Mouse (Mus musculus): ENCODE measurements at regions not wholly inside any gene's neighbourhood (a gene's known extent, or its start where the extent isn't known, plus 50 kb on each side); places are given as distances from the start of the nearest gene placed in this dataset.

DNA sequence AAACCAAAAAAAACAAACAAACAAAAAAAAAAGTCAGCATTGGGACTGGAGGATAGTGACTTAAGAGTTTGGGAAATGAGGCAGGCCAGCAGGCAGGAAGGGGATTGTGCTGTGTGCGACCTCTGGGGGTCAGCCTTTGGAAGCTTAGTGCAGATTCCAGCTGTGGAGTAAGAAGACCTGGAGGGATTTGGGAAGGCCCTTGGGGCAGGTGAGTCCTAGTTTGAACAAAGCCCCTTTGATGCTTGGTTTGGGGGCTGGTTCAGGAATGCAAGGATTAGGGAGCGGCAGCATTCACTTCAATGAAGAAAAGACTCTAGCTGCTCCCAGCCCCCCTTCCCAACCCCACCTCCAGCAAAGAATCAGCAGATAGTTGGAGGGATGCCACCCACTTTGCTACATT, 235.6 kb upstream of the Stt3b start:
- ATAC-seq (ENCODE audit: low FRiP score) (no peak), DNase-seq (ENCODE audit: low spot score) (no peak)
- no peak overlapping the region for H3K9ac ChIP-seq
- H3K4me1 ChIP-seq (replicated peaks; ENCODE audit: control insufficient read depth, insufficient read depth, low read length) = 0 out of 2 replicates have a peak, but pooled peaks cover 5% of the 10 kb centered on the region
- H3K4me3 ChIP-seq (replicated peaks; ENCODE audit: low read length) = no peak overlapping the region
- 54% methylated on average over 2 of the region's 2 CpGs for WGBS
- H3K36me3 ChIP-seq (replicated peaks; ENCODE audit: control insufficient read depth, insufficient read depth) = no peaks in the 10 kb centered on the region
- no peaks in the 10 kb centered on the region for H3K27me3 ChIP-seq (ENCODE audit: control insufficient read depth, insufficient read depth, low read length)
- H3K4me2 ChIP-seq (replicated peaks) = no peak overlapping the region
- H3K9me3 ChIP-seq (ENCODE audit: control insufficient read depth, low read length) = 0 out of 2 replicates have a peak, but pooled peaks cover 2% of the 10 kb centered on the region
- no peak overlapping the region for H3K27ac ChIP-seq

DNA sequence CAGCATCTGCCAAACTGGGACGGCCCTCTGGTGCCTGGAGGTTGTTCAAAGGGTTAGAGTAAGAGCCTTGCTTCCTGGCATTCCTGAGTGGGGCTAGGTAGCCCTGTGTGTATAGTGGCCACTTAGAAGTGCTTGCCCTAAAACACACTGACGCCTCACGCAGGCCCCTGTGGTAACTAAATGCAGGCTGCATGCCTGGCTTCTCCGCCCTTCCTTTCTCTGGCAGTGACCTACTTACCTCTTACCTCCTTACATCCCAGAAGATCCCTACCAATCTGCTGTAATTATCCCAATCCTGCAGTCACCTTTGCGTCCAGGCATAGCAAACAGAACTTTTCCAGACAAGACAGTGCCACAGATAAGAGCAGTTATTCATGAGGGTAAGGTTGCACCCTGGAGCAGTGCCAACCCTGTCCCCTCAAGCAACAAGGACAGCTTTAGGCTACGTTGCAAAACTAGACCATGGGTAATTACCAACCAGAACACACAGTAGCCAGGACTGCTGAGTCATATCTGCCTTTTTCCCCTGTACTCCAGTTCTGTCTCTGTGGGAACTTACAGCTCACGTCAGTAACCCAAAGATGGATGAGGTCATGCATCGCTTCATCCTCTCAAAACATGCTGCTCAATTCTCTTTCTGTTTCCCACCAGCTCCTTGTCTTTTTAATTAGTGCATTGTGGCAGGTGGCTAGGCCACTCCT, 237.6 kb upstream of the Stt3b start:
- no peak overlapping the region for H3K27ac ChIP-seq
- no peak overlapping the region for H3K4me2 ChIP-seq (replicated peaks)
- no peaks in the 10 kb centered on the region for H3K9me3 ChIP-seq (ENCODE audit: control insufficient read depth, low read length)
- no peak overlapping the region for H3K9ac ChIP-seq
- WGBS = 58% methylated on average over 8 of the region's 8 CpGs
- no peaks in the 10 kb centered on the region for H3K36me3 ChIP-seq (replicated peaks; ENCODE audit: control insufficient read depth, insufficient read depth)
- no peaks in the 10 kb centered on the region for H3K27me3 ChIP-seq (ENCODE audit: control insufficient read depth, insufficient read depth, low read length)
- no peak overlapping the region for H3K4me3 ChIP-seq (replicated peaks; ENCODE audit: low read length)
- DNase-seq (ENCODE audit: low spot score) (peak; percentile 38), ATAC-seq (ENCODE audit: low FRiP score) (no peak)
- 0 out of 2 replicates have a peak, but pooled peaks cover 5% of the 10 kb centered on the region for H3K4me1 ChIP-seq (replicated peaks; ENCODE audit: control insufficient read depth, insufficient read depth, low read length)

DNA sequence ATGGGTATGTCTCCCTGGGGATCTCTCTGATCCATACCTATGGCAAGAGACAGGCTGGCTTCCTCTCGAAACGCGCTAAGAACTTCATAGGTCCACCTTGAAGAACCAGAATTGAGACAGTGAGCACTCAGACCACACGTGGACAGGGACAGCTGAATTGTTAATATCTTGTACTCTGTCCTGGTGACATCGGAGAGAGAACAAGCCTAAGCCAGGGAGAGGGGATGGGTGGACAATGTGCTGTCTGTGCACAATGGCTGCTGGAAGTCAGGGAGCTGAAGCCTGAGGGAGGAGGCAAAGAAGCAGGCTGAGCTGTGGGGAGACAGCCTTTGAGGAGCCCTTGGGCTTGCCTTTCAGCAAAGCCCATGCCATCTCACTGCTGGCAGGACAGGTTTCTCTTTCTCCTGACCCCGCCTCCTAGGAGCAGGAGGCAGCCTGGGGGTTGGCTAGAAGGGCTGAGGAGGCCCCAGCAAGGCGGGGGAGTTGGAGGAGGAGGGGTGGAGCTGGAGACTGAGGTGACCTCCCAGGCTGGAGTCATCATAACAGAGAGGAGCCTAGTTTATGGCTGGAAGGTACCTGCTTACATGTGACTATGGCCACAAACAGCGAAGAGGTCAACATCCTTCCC, 238.6 kb upstream of the Stt3b start:
- H3K4me3 ChIP-seq (replicated peaks; ENCODE audit: low read length) = no peak overlapping the region

DNA sequence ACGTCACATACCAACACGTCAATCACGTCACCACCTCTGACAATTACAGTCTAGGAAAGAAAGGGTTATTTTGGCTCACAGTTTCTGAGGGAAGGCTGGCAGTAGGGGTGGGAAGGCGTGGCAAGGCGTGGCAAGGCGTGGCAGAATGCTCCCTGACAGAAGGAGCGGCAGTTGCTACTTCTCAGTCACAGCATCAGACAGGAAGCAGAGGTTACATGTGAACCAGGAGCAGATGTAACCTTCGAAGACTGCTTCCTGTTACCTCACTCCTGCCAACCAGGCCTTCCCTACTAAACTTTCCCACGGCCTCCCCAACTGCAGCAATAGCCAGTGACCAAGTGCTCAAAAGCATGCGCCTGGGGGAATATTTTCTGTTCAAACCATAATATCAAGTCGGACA, 240.9 kb upstream of the Stt3b start:
- no peak for ATAC-seq (ENCODE audit: low FRiP score)
- no peaks in the 10 kb centered on the region for H3K9me3 ChIP-seq (ENCODE audit: control insufficient read depth, low read length)
- no peak overlapping the region for H3K9ac ChIP-seq
- H3K4me3 ChIP-seq (replicated peaks; ENCODE audit: low read length) = no peak overlapping the region
- H3K27me3 ChIP-seq (ENCODE audit: control insufficient read depth, insufficient read depth, low read length) = no peaks in the 10 kb centered on the region
- no peak overlapping the region for H3K4me2 ChIP-seq (replicated peaks)
- H3K27ac ChIP-seq = no peak overlapping the region
- 0 out of 2 replicates have a peak, but pooled peaks cover 5% of the 10 kb centered on the region for H3K4me1 ChIP-seq (replicated peaks; ENCODE audit: control insufficient read depth, insufficient read depth, low read length)
- WGBS = 90% methylated on average over 11 of the region's 11 CpGs
- DNase-seq (ENCODE audit: low spot score) = no peak
- no peaks in the 10 kb centered on the region for H3K36me3 ChIP-seq (replicated peaks; ENCODE audit: control insufficient read depth, insufficient read depth)

More for the DNA sequence above, 238.6 kb upstream of the Stt3b start:
- no peak for ATAC-seq (ENCODE audit: low FRiP score)
- 0 out of 2 replicates have a peak, but pooled peaks cover 5% of the 10 kb centered on the region for H3K4me1 ChIP-seq (replicated peaks; ENCODE audit: control insufficient read depth, insufficient read depth, low read length)
- no peak for DNase-seq (ENCODE audit: low spot score)
- H3K9me3 ChIP-seq (ENCODE audit: control insufficient read depth, low read length) = no peaks in the 10 kb centered on the region
- H3K36me3 ChIP-seq (replicated peaks; ENCODE audit: control insufficient read depth, insufficient read depth) = no peaks in the 10 kb centered on the region
- H3K27ac ChIP-seq = no peak overlapping the region
- H3K9ac ChIP-seq = no peak overlapping the region
- H3K27me3 ChIP-seq (ENCODE audit: control insufficient read depth, insufficient read depth, low read length) = no peaks in the 10 kb centered on the region
- WGBS = 55% methylated on average over 8 of the region's 8 CpGs
- H3K4me2 ChIP-seq (replicated peaks) = no peak overlapping the region

DNA sequence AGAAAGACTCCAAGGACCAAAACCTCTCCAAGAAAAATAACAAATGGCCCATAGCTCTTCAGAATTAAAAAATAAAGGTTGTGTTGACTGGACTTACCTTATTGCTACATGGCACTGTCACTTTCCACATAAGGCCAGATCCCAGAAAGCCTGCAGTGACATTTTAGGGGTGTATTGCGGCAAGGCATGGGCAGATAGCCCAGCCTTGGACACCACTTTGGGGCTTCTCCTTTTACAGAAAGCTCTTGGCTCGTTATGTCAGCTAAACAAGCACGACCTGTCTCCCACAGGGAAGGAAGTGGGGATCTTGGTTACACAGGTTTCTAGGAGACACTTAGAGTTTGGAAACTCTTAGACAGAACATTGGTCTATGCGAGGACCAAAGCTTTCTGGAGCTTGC, 241.3 kb upstream of the Stt3b start:
- ATAC-seq (ENCODE audit: low FRiP score) = no peak

DNA sequence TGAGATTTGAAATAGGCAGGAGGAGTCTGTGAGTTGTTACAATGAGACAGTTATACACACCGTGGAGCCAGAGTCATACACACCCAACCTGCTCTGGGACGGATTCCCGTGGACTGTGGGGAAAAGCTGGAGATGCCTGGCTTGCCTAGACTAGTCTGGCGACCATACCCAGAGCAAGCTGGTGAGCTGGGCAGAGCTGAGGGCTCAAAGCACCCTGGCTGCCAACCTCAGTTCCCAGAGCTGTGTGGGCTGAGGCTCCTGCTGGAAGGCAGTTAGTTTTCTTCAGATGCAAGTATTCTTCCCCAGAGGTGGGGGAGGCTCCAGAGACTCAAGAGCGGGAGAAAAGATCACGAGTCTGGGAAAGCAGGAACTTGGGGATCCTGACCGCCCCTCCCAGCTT, 247.9 kb upstream of the Stt3b start:
- Histone ChIP-seq H3K4me3 (replicated peaks; ENCODE audit: low read length) (no peak overlapping the region), H3K9ac (no peak overlapping the region), H3K27me3 (ENCODE audit: control insufficient read depth, insufficient read depth, low read length) (no peaks in the 10 kb centered on the region), H3K4me2 (replicated peaks) (no peak overlapping the region), H3K27ac (no peak overlapping the region), H3K36me3 (replicated peaks; ENCODE audit: control insufficient read depth, insufficient read depth) (no peaks in the 10 kb centered on the region), H3K9me3 (ENCODE audit: control insufficient read depth, low read length) (no peaks in the 10 kb centered on the region), H3K4me1 (replicated peaks; ENCODE audit: control insufficient read depth, insufficient read depth, low read length) (no peaks in the 10 kb centered on the region)
- ATAC-seq (ENCODE audit: low FRiP score) = no peak
- no peak for DNase-seq (ENCODE audit: low spot score)
- 97% methylated on average over 7 of the region's 7 CpGs for WGBS

More for the DNA sequence above, 241.3 kb upstream of the Stt3b start:
- no peak overlapping the region for H3K9ac ChIP-seq
- H3K27ac ChIP-seq = no peak overlapping the region
- H3K9me3 ChIP-seq (ENCODE audit: control insufficient read depth, low read length) = no peaks in the 10 kb centered on the region
- H3K36me3 ChIP-seq (replicated peaks; ENCODE audit: control insufficient read depth, insufficient read depth) = no peaks in the 10 kb centered on the region
- no peak for DNase-seq (ENCODE audit: low spot score)
- H3K27me3 ChIP-seq (ENCODE audit: control insufficient read depth, insufficient read depth, low read length) = no peaks in the 10 kb centered on the region
- WGBS = 89% methylated on average over 4 of the region's 4 CpGs
- no peak overlapping the region for H3K4me3 ChIP-seq (replicated peaks; ENCODE audit: low read length)
- H3K4me2 ChIP-seq (replicated peaks) = no peak overlapping the region
- 0 out of 2 replicates have a peak, but pooled peaks cover 5% of the 10 kb centered on the region for H3K4me1 ChIP-seq (replicated peaks; ENCODE audit: control insufficient read depth, insufficient read depth, low read length)

DNA sequence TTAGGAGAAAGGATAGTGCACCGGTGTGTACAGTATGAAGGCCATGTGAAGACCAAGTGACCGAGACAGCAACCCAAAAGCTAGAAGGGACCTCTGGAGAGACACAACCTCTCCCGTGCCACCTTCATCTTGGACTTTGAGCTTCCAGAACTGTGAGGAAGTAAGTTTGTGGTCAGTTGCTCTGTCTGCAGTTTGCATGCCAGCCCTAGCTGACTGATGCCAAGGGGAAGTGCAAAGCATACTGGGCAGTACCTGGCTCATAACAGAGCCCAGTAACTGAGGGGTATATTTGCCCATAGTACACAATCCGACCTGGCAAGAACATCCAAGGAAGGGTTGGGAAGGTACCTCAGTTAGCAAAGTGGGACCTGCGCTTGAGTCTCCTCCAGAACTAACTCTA, 249.3 kb upstream of the Stt3b start:
- Histone ChIP-seq H3K27me3 (ENCODE audit: control insufficient read depth, insufficient read depth, low read length) (no peaks in the 10 kb centered on the region), H3K4me2 (replicated peaks) (no peak overlapping the region), H3K27ac (no peak overlapping the region), H3K9ac (no peak overlapping the region), H3K9me3 (ENCODE audit: control insufficient read depth, low read length) (no peaks in the 10 kb centered on the region), H3K4me1 (replicated peaks; ENCODE audit: control insufficient read depth, insufficient read depth, low read length) (no peaks in the 10 kb centered on the region), H3K4me3 (replicated peaks; ENCODE audit: low read length) (no peak overlapping the region), H3K36me3 (replicated peaks; ENCODE audit: control insufficient read depth, insufficient read depth) (no peaks in the 10 kb centered on the region)
- DNase-seq (ENCODE audit: low spot score) (no peak), ATAC-seq (ENCODE audit: low FRiP score) (no peak)
- WGBS = 98% methylated on average over 5 of the region's 5 CpGs

DNA sequence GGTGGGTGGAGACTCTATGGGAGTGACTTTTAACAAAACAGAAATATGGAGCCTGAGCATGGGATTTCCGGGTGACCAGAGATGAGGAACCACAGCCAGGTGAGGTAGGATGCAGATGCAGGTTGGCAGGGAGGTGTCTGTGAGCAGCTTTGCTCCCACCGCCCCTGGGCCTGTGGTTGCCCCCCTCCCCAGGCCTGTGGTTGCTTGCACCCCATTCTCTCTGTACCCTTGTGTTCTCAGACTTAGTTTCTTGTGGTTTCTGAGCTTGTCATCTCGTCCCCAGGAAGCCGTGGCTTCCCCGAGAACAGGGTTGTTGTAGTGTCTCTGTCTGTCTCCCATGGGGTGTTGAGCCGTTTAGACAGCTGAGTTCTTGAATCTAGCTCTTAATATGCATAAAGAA, 251.0 kb upstream of the Stt3b start:
- H3K4me3 ChIP-seq (replicated peaks; ENCODE audit: low read length) = no peak overlapping the region
- no peaks in the 10 kb centered on the region for H3K4me1 ChIP-seq (replicated peaks; ENCODE audit: control insufficient read depth, insufficient read depth, low read length)
- H3K4me2 ChIP-seq (replicated peaks) = no peak overlapping the region
- no peak overlapping the region for H3K9ac ChIP-seq
- ATAC-seq (ENCODE audit: low FRiP score) (no peak), DNase-seq (ENCODE audit: low spot score) (no peak)
- H3K27me3 ChIP-seq (ENCODE audit: control insufficient read depth, insufficient read depth, low read length) = no peaks in the 10 kb centered on the region
- 91% methylated on average over 6 of the region's 6 CpGs for WGBS
- H3K9me3 ChIP-seq (ENCODE audit: control insufficient read depth, low read length) = no peaks in the 10 kb centered on the region
- no peaks in the 10 kb centered on the region for H3K36me3 ChIP-seq (replicated peaks; ENCODE audit: control insufficient read depth, insufficient read depth)
- no peak overlapping the region for H3K27ac ChIP-seq

DNA sequence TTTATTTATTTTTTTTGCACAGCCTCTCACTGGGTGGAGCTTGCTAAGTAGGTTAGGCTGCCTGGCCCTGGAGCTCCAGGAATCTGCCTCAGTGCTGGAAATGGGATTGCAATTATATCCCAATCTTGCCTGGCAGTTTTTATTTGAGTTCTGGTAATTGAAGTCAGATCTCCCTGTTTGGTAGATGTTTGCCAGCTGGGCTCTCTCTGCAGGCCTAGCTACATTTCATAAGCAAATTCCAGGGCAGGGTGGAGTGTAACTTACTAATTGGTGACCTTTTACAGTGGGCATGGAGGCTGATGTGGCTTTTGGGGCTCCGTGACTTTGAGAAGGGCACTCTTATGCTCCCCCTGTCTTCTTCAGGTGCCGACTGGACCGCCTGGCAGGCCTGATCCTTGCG, 252.6 kb upstream of the Stt3b start:
- no peaks in the 10 kb centered on the region for H3K27me3 ChIP-seq (ENCODE audit: control insufficient read depth, insufficient read depth, low read length)

More for the DNA sequence above, 252.6 kb upstream of the Stt3b start:
- Histone ChIP-seq H3K36me3 (replicated peaks; ENCODE audit: control insufficient read depth, insufficient read depth) (no peaks in the 10 kb centered on the region), H3K4me1 (replicated peaks; ENCODE audit: control insufficient read depth, insufficient read depth, low read length) (no peaks in the 10 kb centered on the region), H3K27ac (no peak overlapping the region), H3K9ac (no peak overlapping the region), H3K4me3 (replicated peaks; ENCODE audit: low read length) (no peak overlapping the region), H3K4me2 (replicated peaks) (no peak overlapping the region), H3K9me3 (ENCODE audit: control insufficient read depth, low read length) (no peaks in the 10 kb centered on the region)
- ATAC-seq (ENCODE audit: low FRiP score) (no peak), DNase-seq (ENCODE audit: low spot score) (no peak)
- WGBS = 73% methylated on average over 4 of the region's 4 CpGs

Data from hindbrain, embryonic 14.5 days (tissue).